Mouse (Mus musculus): ENCODE measurements at regions not wholly inside any gene's neighbourhood (a gene's known extent, or its start where the extent isn't known, plus 50 kb on each side); places are given as distances from the start of the nearest gene placed in this dataset.

- no peak for TF ChIP-seq CTCF (IDR thresholded peaks at IDR 0.05)
- TF ChIP-seq EP300 (IDR thresholded peaks at IDR 0.05) = no peak
Measured at GRCm38 (mm10) chr14:78383256-78383709, 75.4 kb upstream of the Tnfsf11 start.

Data from lung, postnatal 0 days (tissue).